Mouse (Mus musculus): ENCODE data around the gene Notch1.

Gene Notch1

DNA sequence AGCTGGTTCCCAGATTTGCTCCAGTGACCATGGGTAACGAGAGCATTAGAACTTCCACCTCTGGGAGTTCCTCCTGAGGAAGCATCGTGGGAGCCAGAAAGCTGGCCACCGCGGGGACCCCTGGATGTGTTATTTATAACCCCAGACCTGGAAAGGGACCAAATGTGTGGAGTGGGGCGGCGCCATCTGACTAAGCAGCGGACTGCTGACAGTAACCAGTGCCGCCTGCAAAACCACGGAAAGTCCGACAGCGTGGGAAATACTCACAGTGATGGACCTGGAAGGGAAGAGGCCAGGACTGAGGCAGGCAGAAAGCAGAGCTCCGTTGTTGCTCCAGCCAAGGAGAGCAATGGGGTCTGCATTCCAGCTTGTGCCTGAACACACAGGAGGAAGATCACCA is at the start of gene Notch1:
Notch1 (minus strand) TSS at position 389 of the 400 bp plus-strand sequence.
- in situ Hi-C loops (cut with MboI, MseI): loop anchor here (10.0 kb wide), 1 partner anchor 811 kb away; the partner anchor contains the start of genes Bmyc and Obp2a

DNA sequence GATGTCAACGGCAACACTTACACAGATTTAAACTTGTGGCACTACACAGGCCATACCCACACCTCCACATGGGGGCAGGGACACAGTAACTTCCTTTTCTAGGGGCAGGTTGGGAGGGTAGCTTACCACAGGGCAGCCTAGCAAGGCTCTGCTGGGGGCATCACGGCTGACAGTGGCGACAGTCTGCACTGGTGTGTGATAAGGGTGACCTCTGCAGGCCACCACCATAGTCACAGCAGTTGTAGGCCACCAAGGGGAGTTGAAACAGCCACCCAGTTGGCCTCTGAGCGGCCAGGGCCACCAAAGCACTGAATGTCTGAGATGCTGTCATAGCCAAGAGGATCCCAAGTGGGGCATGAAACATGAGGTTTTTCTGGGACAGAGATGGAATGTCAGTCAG is 49.8 kb upstream of the Notch1 start:
- in situ Hi-C loops (cut with MboI, MseI): no loop called here

DNA sequence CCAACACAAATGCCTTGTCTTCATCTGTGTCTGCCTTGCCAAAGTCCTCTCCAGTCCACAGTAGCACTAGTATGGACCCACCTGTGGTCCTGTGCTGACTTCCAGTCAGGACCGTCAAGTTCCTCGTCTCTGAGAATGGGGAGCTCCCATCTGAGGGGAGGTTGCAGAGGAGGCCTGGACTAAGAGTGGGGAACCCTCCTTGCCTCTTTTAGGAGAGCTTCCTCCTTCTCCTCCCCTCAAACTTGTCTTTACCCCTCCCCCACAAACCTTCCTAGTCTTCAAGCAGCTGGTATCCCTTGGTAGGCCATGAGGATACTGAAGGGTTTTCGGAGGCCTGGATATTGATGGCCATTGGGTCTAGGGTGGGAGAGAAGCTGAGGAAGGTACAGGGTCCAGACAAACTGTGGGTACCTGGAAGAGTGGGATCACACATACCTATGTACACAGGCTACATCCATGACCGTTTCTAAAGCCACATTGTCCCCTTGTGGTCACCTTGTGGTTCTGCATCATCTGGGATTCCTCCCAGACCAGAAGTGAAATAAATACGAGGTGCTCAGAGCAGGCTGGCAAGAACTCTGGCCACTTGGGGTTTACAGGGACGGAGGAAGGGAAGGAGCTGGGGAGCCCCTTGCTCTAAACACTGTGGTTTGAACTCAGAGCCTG is 45.0 kb upstream of the Notch1 start:
- in situ Hi-C loops (cut with MboI, MseI): loop anchor here (5.0 kb wide), 2 partner anchors 49 to 109 kb away; no protein-coding TSS in a partner anchor

DNA sequence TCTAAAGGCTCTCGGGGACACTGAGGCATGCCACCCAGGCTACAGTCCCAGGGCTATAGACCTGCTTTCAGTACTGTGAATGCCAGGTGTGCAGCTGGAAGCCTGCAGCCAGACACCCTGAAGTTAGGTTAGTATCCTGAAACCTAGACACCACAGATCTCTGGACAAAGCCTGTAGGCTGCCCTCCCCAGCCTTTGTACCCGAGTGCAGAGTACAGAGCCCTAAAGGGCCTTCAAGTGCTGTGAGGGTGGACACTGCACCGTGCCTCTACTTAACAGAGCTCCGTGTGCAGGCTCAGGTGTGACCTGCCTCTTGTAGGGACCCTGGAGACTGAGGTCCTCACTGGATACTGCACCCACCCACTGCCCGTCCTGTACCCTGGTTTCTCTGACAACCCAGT is 44.0 kb upstream of the Notch1 start:
- in situ Hi-C loops (cut with MboI, MseI): loop anchor here (5.0 kb wide), 2 partner anchors 48 to 108 kb away; no protein-coding TSS in a partner anchor

DNA sequence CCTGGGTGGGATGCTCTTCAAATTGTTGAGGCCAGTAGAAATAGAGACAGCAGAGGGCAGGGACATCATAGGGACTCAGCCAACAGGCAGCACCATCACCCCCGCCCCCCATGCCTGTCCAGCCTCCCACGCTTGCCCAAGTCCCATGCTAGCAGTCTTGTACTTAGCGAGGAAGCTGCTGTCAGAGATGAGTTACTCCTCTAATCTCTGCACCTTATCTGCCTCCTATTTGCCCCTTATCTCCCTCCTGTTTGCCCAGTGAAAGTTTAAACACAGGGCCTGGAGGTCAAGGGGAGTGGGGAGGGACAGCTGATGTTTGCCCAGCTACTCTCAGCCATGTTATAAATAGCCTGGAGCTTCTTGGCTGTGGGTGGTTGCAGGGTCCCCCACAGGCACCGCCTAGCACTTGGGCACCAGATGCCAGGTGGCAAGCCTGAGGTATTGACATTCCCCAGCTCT is 40.1 kb upstream of the Notch1 start:
- in situ Hi-C loops (cut with MboI, MseI): no loop called here

DNA sequence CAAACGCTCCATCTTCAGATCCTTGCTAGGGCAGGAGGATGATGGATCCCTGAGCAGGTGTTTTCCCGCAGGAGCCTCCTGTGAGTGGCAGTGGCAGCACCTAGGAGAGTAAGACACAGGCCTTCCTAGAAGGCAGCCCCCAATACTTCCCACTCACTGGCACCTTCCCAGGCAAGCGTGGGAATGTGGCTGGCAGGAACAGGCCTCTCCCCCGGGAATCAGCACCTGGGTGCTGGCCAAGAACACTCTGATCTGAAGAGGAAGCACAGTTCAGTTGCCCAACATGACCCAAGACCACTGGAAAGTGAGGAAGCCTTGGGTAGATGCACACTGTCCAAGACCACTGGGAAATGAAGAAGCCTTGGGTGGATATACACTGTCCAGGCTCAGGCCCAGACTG is 38.6 kb upstream of the Notch1 start:
- in situ Hi-C loops (cut with MboI, MseI): no loop called here

DNA sequence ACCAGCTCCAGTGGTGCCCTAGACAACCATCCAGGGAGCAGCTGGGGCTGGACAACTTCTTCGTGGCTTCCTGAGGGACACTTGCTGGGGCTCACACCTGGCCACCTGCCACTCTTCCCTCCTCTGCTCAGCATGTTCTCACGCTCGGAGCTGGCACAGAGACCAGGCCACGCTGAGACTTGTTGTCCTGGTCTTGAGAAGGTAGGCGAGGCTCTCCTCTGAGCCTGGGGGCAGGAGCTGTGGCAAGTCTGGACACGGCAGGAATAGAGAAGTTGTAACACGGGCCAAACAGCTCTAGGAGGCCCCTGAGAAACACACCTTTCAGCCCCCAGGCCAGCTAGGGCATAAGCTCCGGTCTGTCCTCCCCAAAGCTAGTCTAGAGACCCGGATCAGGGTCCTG is 37.4 kb upstream of the Notch1 start:
- in situ Hi-C loops (cut with MboI, MseI): no loop called here

DNA sequence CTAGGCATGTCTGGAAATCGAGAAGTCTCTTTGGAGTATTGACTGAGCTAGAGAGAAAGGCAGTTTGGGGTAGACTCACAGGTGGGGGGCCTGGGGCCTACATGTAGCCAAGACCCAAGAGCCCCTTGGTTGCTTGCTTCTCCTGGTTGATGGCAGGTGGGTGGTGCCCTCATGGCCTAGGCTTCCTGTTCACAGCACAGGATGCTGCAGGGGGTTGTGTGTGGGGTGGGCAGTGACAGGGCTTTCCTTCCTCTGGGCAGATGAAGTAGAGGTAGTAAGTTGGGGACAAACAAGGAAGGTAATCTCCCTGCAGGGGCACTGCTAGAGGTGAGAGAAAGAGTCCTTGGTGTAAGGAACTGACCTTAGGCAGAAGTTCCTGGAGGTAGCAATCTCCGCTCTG is 35.6 kb upstream of the Notch1 start:
- in situ Hi-C loops (cut with MboI, MseI): no loop called here

DNA sequence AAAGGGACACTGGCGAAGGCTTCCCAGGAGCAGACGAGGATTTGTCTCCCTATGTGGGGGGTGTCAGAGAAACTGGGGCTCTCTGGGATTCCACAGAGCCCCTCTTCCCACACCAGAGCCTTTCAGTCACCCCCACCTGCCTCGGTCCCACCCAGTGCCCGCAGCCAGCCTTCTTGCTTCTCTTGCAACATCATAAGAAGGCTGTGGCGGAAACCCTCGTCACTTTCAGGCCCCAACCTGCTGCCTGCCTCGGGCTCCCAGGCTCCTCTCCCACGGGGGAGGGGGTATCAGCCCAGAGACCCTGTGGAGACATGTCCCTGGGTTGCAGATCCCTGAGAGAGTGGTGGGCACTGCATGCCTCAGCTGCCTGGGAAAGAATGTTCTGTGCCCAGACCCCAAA is 35.0 kb upstream of the Notch1 start:
- in situ Hi-C loops (cut with MboI, MseI): no loop called here

DNA sequence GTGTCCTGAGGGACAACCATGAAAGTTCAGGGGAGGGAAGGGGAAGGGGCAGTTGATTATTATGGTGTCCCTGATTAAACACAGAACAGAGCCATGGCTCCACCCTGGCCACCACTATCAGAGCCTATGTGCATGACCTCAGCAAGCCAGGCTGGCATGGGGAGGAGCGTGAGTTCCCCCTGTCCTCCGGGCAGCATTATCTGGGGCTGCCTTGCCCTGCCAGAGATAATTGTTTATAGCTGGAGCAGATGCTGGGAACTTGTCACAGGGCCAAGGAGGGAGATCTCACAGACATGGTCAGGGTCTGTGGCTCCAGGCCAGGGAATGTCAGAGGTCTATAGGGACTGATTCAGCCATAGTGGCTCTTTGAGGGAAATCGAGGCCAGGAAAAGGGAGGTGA is 34.3 kb upstream of the Notch1 start:
- in situ Hi-C loops (cut with MboI, MseI): no loop called here

DNA sequence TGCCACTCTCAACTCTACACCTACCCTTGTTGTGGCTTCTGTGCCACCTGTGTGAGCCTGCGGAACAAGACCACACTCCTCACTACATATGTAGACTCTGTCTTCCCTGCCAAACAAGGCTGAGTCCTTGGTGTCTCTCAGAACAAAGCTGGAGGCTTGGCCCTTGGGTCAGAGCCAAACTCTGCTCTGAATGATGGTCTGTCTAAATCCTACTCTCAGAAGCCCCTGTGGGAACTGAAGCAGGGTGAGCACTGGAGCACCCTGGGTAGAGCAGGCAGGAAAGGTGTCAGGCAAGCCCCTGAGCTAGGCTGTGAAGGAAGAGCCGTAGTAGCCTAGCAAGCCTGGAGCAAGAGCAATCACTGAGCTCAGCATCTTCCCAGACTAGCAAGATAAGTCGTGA is 33.7 kb upstream of the Notch1 start:
- in situ Hi-C loops (cut with MboI, MseI): no loop called here

DNA sequence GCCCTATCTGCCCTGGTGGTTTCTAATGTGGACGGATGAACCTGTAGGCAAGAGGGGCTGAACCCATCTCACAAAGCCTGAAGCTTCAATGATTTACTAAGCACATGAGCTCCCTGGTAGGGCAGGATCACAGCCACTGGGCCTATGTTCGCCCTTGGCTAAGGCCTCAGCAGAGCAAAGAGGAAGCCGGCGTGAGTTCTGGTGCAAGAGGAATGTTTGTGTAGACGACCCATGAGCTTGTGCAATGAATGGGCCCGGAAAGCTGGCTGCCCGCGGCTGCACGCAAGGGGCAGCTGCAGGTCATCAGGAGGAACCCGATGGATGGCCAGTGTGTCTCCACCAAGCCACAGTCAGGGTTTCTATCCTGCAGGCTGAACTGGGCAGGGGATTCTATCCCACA is 33.3 kb upstream of the Notch1 start:
- in situ Hi-C loops (cut with MboI, MseI): no loop called here

DNA sequence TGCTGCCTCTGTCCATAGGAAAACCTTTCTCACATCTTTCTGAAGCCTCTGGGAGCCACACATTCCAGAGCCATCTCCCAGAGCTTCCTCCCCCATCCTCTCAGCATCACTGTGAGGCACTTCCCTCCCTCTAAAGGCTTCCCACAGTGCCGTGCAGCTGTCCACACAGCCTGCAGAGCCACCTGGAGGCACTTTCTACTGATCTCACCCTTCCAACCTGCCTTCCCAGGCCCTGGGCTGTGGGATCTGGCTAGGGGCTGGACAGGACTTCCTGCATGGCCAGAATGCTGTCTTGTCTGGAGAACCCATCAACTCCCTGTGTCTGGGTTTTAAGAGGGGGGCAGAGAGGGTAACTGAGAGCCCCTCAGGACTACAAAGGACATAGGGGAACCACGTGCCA is 31.0 kb upstream of the Notch1 start:
- in situ Hi-C loops (cut with MboI, MseI): no loop called here

DNA sequence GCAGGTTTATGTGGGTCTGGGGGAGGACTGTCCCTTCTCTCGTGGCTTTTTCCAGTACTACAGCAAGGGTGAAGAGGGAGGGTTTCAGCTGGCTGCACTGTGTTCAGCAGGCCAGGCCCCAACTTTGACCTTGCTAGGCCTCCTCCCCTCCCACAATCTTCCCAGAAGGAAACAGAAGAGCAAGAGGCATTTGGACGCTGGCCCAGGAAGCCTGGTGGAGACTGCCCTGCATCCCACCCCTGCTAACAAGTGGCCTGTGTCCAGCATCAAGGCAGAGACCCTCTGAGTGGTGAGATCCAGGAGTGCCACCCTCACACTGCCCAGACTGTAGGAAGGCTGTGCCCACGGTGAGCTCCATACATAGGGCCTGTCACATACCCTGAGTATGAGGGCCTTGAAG is 27.8 kb upstream of the Notch1 start:
- in situ Hi-C loops (cut with MboI, MseI): no loop called here

DNA sequence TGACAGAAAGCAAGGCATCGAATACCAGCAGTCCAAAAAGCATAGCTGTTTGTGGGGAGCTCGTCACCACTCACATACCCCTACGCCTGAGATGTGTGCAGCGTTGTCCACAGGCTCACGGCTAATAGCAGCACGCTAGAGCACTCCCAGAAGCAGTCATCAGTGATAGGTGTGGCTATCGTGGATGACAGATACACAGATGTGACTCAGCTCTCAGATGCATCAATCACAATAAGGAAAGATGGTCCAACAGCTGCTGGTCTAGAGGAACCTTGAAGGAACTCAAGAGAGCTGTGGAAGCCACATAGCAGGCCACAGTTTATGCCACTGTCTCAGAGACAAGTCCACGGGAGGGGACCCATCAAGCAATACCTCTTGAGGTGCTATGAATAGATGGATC is 27.3 kb upstream of the Notch1 start:
- in situ Hi-C loops (cut with MboI, MseI): no loop called here

DNA sequence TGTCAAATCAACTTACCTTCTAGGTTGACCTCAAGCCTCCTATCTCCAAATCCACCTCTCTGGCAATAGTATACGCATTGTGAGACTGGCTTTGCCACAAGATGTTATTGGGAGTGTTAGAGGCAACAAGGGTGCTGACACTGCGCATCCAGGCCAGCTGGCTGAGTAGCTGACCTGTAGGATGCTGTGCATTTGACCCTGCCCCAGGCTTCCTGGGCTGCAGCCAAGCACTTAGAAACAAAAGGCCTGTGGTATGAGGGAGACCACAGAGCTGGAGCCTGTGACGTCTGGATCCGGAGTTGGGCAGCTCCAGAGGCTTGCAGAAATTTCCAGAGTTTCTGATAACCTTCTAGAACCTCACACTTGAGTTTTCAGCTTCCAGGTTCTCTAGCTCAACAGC is 26.7 kb upstream of the Notch1 start:
- in situ Hi-C loops (cut with MboI, MseI): no loop called here

DNA sequence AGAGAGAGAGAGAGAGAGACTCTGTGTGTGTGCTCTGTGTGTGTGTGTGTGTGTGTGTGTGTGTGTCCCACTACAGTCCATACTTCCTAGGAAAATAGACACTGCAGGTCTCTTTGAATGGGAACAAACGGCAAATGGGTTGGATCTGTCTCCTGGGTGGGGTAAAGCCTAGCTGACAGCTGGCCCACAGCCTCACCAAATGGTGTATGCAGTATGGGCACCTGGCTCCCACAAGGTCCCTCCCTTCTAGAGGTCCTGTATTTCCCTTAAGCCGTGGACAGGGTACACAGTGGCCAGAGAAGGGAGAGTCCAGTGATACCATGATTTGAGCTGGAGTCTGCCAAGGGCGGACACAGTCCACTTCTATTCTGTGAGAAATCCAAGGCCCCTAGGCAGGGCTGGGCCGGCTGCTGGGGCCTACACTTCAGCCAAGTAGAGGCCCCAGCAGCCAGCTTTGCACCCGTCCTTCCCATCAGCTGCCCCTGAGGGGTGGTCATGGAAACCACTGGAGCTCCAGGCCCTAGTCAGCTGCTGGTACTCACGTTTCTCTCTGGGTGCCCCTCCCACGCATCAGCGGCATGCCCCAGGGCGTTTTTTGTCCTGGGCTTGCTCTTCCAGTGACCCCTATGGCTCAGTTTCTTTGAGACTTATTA is 24.9 kb upstream of the Notch1 start:
- in situ Hi-C loops (cut with MboI, MseI): no loop called here

DNA sequence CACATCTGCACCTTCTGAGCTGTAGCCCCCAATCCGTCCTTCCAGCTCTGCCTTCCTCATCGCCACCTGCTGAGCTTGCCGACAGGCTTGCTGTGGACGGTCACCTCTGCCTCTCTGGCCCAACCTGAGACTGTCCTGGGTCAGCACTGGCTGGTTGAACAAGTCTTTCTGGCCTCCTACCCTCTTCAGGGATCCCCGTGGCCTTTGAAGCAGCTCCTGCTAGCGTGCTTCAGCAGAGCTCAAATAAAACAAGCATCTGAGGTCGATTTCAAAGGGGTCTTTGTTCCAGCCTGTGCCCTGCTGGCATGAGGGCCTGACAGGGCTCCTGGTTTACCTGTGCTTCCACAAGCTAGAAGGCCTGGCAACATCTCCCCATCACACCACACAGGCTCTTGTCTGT is 24.3 kb upstream of the Notch1 start:
- in situ Hi-C loops (cut with MboI, MseI): no loop called here

DNA sequence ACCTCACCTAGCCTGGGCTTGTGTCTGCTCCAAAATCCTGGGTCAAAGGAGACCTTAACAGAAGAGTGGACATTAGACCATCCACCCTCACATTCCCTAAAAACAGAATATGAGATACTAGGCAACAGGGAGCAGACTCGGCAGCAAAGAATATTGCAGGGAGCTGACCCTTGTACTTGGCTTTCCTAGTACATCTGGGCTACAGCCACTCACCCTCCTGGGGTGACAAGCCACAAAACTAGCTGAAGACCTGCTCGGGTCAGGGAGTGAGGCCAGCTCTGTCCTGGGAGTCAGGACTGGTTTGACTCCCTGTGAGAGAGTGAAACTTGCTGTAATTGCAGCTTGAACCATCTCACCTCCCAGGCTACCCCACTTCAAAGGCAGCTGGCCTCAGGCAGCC is 23.1 kb upstream of the Notch1 start:
- in situ Hi-C loops (cut with MboI, MseI): no loop called here

DNA sequence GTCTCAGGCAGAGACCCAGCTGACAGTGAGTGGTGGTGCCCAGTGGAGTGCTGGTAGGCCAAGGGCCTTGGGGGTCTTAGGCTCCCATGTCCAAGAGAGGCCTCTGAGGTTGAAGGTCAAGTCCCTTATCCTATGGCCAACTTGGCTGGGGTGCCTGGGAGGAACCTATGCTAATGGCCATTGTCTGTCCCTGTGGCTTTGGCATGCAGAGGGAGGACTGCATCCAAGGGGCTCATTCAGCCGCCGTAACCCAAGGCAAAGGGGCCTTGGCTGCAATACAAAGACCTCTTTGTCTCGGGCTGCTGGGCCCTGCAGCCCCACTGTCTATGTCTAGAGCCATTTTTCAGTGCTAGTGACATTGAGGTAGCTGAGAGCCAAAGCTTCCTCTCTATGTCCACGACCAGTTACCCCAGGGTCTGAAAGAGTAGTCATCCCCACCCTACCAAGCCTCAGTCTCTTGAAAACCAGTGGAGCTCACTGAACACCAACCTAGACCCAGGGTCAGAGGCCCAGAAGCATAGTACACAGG is 19.1 kb upstream of the Notch1 start:
- in situ Hi-C loops (cut with MboI, MseI): no loop called here

DNA sequence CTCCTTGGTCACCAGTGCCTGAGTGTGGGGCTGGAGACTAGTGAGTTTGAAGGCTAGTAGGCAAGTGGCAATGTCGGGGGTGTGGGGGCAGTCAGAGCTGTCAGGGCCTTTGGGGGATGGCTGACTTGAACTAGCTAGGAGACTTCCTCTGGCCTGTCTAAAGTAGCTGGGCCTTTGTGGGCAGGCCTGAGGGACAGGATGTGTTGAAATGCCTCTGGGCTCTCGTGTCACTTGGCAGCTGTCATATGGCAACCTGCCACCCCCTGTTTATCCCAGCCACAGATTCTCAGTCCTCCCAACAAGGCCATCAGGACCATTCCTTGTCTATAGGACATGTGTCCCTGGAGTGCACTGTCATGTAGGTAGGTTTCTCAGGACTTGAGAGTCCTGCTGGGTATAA is 18.2 kb upstream of the Notch1 start:
- in situ Hi-C loops (cut with MboI, MseI): no loop called here

DNA sequence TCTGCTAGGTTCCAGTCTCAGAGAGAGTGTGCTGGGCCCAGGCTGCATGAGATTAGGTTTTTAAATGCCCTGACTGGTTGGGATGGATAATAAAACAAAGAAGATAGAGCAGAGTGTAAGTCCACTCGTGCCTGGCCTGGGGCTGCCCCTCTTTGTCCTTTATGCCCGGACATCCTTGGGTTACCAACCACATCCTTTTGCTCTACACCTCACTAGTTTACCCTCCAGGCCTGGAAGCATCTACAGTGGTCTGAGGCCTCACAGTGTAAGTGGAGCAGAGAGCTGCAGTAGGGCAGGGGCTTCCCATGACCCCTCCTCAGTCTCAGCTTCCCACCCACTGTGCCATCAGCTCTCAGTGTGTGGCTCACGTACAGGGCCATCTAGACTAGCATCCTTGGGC is 17.7 kb upstream of the Notch1 start:
- in situ Hi-C loops (cut with MboI, MseI): no loop called here

DNA sequence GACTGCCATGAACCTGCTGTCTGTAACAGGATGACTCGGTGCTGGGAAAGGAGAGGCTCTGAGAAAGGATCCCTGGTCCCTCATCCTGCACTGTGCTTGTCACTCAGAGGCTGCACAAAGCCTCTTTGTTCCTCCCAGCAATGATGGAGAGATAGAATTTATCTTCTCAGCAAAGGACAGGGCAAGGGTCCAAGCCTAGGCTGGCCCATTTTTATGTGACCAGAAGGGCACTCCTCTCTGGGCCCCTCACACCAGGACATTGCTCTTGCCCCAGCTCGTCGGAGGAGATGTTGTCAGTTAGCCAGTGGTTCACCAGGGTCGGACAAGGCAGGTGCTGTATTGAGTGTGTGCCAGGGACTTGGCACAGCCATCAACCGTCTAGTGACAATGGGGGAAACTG is 16.8 kb upstream of the Notch1 start:
- in situ Hi-C loops (cut with MboI, MseI): no loop called here

All from T-helper 1 cell (primary cell).